Comparison of ENCODE assay signal across 24 mouse cellular contexts in the genomic region with DNA sequence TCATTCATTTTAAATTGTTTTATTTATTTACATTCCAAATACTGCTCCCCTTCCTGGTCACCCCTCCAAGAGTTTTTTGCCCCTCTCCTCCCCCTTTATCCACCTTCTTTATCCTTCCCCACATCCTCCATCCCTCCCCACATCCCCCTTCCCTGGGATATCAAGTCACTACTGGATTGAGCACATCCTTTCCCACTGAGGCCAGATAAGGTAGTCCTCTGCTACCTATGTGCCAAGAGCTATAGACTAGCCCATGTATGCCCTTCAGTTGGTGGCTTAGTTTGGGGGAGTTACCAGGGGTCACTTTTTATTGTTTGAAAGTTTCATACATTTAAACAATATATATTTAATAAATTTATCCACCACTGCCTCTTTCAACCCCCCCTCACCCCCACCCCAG. TPM values are rescaled to one million over a fixed set of nuclear protein-coding genes. Genes with fewer than 3 reads are reported as not detected.
"Had no signal": no experiment of that assay in that cellular context is flagged by ENCODE, and none has a peak within 500 bp of the region (broad histone marks: within the 10 kb centered on the region; RNA-seq: fewer than 3 reads in every experiment).

No protein-coding gene starts in this region.

- ATAC-seq: liver, postnatal 0 days; lung, postnatal 0 days; midbrain, embryonic 15.5 days had no signal

- H3K9ac ChIP-seq: liver, embryonic 13.5 days; liver, embryonic 15.5 days; liver, postnatal 0 days; lung, embryonic 15.5 days; midbrain, embryonic 15.5 days; neural tube, embryonic 12.5 days; stomach, embryonic 15.5 days had no signal

- H3K27me3 ChIP-seq: liver, embryonic 13.5 days; liver, embryonic 15.5 days; lung, embryonic 15.5 days; megakaryocyte, embryonic 14.5 days; midbrain, embryonic 15.5 days; neural tube, embryonic 12.5 days; stomach, embryonic 15.5 days had no signal

- H3K9me3 ChIP-seq: liver, embryonic 13.5 days; liver, embryonic 15.5 days; lung, embryonic 15.5 days; midbrain, embryonic 15.5 days; neural tube, embryonic 12.5 days; stomach, embryonic 15.5 days had no signal

- H3K36me3 ChIP-seq: liver, embryonic 13.5 days; liver, embryonic 15.5 days; lung, embryonic 15.5 days; midbrain, embryonic 15.5 days; neural tube, embryonic 12.5 days; stomach, embryonic 15.5 days had no signal

- H3K4me3 ChIP-seq: liver, embryonic 13.5 days; liver, embryonic 15.5 days; lung, embryonic 15.5 days; megakaryocyte, embryonic 14.5 days; midbrain, embryonic 15.5 days; neural tube, embryonic 12.5 days; stomach, embryonic 15.5 days had no signal

- H3K4me1 ChIP-seq: liver, embryonic 13.5 days; liver, embryonic 15.5 days; lung, embryonic 15.5 days; megakaryocyte, embryonic 14.5 days; midbrain, embryonic 15.5 days; neural tube, embryonic 12.5 days; stomach, embryonic 15.5 days had no signal

- H3K27ac ChIP-seq: liver, embryonic 13.5 days; liver, embryonic 15.5 days; lung, embryonic 15.5 days; macrophage; midbrain, embryonic 15.5 days; neural tube, embryonic 12.5 days; stomach, embryonic 15.5 days; stomach, postnatal 0 days had no signal

- DNase-seq: liver, embryonic 13.5 days; liver, postnatal 0 days; lung, adult 2 months; lung, postnatal 14 days; lung, postnatal 36 days; right cerebral cortex, postnatal 14 days; thymus, adult 2 months; thymus, postnatal 25 days; thymus, postnatal 4 days had no signal

- H3K4me2 ChIP-seq: liver, embryonic 13.5 days; liver, embryonic 15.5 days; lung, embryonic 15.5 days; midbrain, embryonic 15.5 days; neural tube, embryonic 12.5 days; stomach, embryonic 15.5 days had no signal

RNA-seq across cellular contexts. Expression of a gene that starts 24.6 kb away (rescaled TPM):
- total RNA-seq: megakaryocyte progenitor cell, adult 5-6 weeks; monocyte, adult 5-6 weeks; neutrophil, adult 5-6 weeks had no signal
- polyA plus RNA-seq: liver, embryonic 13.5 days; liver, embryonic 15.5 days; liver, postnatal 0 days; lung, adult 2 months; lung, embryonic 15.5 days; lung, postnatal 0 days; macrophage; neural tube, embryonic 12.5 days; neural tube, embryonic 14.5 days; spleen, adult 2 months; stomach, embryonic 15.5 days; stomach, postnatal 0 days; thymus, adult 2 months; urinary bladder, adult 2 months had no signal
